Mouse (Mus musculus) retina, postnatal 1 day (tissue): ENCODE results near the gene Endou.
A peak's percentile ranks its signal among the peaks of the same experiment; 100 is the strongest.

ENCODE experiments used
- DNase-seq: peaks from one replicate; pipeline ENCODE4 v3.0.0-alpha.2; 2012

The Endou gene

DNA sequence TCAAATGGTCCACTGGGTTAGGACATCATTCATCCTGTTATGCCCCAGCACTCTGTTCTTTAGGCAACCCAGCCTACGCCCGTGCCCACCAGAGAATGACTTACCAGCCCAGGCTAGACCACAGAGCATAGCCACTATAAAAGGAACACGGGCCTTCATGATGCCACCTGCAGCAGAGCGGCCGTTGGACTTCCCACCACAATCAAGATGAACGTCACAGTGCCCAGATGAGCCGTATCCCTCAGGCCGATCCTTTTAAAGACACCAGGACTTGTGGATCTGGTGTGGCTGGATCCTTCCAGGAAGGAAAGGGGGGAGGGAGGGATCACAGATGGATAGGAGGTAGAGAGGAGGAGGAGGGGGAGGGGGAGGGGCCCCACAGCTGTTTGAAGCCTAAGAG is at the start of gene Endou:
Gene Endou (minus strand): TSS at position 229 of the 400 bp plus-strand sequence.
- no peak for DNase-seq

DNA sequence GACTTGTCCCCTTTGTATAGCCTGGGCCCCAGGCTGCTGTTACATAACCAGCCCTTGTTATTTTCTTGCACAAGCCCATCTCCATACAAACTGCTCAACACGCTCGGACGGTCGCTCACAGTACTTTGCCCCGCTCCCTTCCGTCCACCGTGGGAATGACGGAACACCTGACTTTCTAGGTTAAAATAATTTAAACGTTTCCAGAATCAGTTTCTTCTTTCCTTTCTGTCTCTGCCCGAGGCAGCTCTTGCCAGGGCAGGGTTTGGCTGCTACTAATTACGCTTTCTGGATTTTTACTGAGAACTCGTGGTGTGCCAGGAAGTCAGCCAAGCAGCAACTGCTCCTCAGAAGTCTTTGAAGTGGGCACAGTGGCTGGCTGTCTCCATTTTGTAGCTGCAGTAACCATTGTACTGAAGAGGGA is 49.5 kb upstream of the Endou start:
- DNase-seq: no peak

DNA sequence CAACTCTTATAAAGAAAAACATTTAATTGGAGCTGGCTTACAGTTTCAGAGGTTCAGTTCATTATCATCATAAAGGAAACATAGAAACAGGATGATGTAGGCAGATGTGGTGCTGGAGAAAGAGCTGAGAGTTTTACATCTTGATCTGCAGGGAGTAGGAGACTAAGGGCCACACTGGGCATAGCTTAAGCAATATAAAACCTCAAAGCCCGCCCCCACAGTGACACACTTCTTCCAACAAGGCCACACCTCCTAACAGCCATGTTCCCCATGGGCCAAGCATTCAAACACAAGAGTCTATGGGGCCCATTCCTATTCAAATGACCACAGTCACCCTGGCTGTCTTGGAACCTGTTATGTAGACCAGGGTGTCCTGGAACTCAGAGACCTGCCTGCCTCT is 48.4 kb upstream of the Endou start:
- DNase-seq: no peak

DNA sequence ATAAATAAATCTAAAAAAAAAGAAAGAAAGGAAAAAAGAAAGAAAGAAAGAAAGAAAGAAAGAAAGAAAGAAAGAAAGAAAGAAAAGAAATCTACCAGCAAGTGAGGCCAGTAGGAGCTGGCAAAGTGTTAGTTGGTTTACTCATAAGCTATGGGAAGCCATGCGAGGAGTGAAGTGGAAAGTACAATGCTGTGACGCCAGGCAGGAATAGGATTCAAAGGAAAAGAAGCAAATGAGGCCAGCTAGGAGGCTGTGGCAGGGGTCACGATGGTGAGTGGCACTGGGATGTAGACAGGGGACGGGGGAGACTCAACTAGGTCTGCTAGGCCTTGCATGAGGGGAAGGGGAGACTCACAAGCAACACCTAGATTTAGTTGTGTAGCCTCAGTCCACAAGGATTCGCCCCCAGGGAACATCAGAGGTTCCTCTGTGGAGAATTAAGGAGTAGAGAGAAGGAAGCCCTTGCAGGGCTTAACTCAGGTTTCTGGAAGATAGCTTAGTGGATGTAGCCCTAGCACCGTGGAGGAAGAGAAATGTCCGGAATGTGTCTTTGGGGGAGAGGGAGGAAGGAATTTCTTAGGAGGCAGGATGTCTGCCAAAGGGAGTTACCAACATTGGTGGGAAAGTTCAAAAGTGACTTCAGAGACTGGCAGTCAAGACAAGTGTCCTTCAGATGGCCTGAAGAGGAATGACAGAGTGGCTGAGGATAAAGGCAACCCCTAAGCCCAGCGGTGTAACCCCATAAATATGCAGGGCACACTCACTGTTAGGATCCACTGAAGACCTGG is 47.4 kb upstream of the Endou start, which contains the start of gene Slc48a1:
Gene Slc48a1 (plus strand): TSS at position 210 of the 788 bp plus-strand sequence.
- no peak for DNase-seq

DNA sequence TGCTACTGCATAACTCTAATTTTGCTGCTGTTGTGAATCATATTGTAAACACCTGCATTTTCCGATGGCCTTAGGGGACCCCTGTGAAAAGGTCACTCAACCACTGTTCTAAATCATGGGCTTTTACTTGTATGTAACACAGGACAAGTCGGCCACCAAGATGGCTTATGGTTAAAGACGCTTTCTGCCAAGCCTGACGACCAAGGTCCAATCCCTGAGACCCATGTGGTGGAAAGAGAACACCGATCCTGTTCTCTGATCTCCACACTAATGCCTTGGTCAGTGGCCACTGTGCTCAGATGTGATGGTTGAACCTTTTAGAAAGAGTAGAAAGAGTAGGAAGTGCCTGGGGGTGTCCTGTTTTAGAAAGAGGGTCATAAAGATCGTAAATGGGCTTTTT is 45.8 kb upstream of the Endou start:
- DNase-seq: no peak

DNA sequence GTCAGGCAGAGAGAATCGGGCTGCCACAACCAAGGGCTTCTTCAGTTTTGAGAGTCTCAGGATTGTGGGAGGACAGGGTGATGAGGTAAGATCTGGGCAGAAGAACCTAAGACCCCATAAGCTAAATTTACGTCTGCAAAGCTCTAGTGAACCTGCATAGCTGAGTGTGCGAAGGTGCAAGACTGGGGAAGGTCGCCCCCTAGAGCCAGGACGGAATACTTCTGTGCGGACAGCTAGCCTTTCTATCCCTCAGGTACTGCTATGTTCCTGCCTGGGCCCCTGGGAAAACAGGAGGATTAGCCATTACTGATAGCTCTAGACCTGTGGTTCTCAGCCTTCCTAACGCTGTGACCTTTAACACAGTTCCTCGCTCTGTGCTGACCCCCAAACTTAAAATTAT is 45.4 kb upstream of the Endou start:
- peak; percentile 75 for DNase-seq

DNA sequence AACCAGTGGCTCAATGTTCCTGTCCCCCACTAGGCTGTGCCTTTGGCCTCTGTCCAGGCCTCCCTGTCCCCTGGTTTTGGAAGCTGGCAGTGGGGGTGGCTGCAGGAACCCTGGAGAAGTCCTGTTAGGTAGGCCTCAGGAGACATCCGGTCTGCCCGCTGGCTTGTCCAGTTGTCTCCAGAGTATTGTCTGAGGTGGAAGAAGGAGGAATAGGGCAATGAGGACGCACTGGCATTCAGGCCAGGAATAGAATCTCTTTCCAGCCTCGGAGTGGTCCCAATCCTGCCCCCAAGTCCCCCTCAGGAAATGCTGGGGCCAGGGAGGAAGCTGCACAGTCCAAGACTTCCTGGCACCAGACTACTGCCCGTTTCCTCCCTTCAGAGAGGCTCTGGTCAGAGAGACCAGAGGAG is 42.8 kb upstream of the Endou start:
- no peak for DNase-seq

DNA sequence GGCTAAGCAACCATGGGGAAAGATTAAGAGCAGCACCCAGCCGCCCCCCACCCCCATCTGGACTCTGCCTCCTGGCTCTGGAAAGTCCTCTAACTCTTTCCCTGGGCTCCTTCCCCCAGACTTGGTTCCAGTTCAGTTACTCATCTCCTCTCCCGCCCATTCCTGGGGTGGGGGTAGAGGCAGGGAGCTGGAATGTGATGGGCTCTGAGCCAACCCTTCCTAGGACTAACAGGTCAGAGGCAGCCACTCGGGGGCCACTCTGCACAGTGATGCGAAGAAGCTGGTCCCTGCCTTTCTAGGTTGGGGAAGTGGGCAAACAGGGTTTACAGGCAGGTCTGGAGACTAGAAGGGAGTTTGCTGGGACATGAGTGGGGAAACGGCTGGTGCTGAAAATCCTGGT is 42.0 kb upstream of the Endou start:
- DNase-seq: peak; percentile 90

DNA sequence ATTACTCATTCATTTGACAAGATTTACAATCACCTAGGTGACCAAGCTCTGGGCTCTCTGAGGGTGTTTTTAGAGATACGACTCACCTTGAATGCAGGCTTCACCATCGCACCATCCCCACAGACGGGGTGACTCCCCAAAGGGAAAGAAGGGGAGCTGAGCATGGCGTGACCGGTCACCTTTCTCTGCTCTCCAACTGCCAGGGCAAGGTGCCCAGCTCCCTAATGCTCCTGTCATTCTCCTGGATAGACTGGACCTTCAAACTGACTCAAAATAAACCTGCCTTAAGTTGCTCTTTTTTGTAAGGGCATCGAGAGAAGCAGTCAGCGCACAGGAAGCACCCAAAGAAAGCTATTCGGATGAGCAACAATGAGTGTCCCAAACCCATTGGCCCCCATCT is 39.1 kb upstream of the Endou start:
- DNase-seq: no peak

DNA sequence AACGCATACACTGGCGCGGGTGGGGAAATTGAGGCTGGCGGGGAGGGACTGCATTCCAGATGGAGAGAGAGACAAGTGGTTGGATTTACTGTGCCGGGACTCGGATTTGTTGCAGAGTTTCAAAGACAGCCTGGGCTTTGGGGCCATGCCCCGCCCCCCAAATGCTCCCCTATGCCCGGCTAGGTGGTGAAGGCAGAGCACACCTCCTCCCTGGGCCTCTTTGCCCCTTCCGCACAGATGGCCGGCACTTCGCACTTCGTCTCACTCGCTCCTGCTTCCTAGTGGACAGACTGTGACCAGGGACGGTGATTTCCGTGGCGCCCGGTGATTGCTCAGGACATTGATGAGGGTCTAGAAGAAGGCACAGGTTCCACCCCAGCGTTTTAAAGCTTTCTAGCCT is 37.1 kb upstream of the Endou start:
- peak; percentile 55 for DNase-seq

DNA sequence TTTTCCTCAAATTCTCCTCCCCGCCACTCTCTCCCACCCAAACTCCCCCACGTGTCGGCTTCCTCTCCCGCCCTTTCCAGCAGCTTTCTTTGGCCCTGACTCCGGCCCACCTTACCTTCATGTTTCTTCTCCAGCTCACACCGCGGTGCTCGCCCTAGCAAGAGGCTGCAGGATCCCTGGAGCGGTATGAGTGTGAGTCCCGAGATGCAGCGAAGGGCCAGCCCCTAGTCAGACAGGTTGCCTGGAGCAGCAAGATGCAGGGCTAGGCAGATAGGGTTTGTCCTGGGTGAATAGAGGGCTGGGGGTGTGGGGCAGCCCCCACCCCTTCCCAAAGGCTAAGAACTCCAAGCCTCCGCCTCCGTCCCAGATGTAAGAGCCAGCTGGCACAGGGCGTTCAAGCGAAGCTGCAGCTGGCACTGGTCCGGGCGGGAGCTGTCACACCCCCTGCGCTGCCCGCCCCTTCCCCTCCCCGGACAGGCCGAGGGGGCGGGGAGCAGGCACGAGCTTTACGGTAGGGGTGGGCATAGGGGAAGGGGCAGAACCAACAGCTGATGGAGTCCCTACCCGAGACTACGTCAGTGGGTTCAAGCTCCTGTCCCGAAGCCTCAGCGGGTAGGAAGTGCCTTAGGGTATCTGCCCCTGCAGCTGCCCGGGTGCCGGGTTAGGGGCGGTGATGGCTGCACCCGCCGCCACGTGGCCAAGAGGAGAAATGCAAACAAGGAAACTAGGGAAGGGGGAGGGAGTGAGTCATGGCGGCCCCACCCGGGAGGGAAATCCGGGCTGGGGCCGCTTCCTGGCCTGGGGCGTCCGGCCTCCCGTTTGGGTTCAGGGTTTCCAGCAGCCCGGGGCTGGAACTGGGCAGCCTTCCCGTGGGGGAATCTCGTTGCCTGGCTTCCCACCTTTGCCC is 36.4 kb upstream of the Endou start, which contains the start of gene Rapgef3:
Gene Rapgef3 (minus strand): TSS at position 693 of the 907 bp plus-strand sequence.
- DNase-seq: peak; percentile 88

DNA sequence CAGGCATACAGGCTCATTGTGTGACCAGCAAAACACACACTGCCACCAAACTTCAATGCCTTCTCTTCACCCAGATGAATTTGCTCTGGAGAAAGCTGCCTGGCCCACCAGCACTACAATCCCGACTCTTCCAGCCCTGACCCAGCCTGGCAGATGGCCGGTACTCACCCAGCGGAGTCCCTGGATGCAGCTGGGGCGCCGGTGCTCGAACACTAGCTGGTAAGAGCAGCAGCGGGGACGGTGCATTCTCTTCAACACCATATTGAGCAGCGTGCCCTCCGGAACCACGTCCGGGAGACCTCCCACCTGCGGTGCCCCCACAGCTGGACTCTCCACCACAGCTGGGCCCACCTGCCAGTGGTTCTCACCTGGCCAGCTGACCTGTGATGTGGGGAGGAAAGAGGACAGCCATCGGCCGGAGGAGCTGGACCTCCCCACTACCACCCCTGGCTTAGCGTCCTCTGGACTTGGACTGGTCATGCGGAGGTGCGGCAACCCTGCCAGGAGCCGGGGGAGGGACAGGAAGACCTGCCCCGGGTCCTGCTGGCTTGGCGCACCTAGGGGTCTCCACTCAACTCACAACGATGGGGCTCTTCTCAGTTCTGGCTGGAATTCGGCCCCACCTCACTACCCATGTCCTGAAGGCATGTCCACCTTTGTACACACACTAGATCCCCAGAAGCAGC is 35.6 kb upstream of the Endou start:
- DNase-seq: no peak

DNA sequence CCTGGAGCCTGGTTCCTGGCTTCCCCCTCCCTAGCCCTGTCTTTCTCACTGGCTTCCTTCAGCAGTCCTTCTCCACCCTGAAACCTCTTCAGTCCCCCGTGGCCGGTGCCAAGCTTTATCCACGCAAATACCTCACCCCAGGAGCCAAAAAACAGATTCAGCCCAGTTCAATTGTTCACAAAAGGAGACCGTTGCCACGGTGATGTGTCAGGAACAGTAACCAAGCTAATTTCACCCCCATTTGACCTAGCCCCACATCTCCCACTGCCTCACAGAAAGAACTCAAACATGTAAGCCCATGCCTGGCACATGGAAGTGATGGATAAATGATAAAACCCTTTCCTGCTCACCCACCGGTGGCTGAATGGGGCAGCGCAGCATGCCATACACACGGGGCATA is 35.1 kb upstream of the Endou start:
- DNase-seq: peak; percentile 64

DNA sequence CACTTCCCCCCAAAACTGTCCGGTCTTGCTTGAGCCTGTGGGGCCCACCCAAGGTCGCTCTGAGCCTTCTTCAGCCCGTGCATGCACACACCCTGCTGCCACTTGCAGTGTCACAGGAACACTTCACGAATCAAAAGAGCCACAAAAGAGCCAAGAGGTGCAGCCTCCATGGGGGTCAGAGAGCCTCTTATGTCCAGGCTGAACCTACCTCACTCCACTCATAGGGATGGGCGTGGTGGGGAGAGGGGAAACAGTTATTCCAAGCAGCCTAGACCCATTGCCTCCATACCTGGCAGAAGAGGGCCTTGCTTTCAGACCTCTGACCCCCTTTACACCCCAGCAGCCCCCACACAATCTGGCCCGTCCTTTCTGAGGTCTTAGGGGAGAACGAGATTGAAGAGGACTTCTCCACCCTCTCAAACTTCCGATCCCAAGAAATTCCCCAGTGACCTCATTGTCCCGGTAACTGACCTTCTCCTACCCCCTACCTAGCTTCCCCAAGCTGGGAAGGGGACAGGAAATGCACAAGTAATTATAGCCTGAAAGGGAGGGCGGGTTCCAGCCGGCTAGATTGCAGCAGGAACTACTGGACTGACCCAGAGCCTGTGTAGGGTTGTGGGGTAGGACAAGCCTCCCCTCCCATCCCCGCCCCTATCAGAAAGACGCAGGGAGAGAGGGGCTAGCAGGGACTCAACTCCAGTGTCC is 34.1 kb upstream of the Endou start:
- DNase-seq: no peak

DNA sequence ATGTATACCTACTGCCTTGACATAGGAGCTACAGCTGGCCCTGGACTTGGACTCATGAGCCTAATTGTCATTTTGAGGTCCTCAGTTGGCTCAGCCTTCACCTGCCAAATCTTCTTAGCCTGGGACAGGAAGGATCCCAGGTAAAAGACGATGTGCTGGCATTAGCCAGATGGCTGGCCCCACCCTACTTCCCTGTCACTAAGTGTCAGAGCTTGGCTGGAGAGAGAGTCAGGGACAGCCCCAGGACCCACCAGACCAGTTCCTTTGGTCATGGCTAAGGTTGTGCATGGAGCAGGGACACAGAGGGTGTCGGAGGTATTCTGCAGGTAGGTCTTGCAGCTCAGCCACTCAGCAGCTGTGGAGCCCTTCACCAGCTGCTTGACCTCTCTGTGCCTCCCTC is 33.4 kb upstream of the Endou start:
- no peak for DNase-seq

DNA sequence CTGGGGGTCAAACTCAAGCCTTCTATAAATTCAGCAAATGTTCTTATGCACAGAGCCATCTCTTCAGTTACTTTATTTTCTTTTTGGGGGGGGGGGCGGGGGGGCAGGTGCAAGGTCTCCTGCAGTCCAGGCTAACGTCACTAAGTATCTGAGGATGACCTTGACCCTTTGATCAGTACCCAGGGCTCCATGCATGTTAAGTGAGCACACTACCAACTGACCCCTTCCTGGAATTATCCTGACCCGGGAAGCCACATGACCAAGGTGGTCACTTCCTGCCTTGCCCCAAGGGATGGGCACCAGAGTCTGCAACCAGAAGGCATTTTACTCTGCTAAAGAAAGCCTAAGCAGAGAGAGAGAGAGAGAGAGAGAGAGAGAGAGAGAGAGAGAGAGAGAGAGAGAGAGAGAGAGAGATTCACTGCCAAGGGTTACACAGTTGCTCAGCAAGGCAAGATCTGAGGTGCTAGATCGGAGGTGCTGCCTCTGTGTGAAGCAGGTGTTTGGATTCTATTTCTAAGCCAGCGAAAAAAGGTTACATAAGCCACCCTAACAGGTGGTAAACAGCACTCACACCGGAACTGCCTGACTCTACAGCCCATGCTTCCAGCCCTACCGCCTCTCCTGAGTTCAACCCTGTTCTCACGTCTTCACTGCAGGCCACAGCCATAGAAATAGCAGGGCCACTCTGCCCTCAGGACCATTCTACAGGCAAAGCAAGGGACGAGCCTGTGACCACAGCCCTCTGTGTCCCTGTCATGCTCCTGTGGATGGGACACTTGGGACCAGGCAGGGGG is 32.3 kb upstream of the Endou start:
- no peak for DNase-seq

DNA sequence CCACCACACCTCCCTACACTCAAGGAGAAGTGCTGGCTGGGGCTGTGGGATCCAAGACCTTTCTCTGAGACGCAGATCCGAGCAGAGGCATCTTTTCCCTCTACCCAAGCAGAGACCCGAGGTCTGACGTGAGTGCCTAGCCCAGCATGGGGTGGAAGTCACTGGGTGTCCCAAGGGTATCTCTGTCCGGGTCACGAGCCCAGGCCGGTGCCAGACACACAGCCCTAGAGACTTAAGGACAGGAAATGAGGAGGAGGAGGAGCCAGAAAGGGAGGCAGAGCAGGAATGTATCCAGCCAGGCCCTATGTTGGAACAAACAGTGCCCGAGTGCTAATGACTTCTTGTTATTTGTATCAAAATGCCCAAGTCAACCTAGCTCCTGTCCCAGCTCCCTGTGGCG is 31.6 kb upstream of the Endou start:
- no peak for DNase-seq

DNA sequence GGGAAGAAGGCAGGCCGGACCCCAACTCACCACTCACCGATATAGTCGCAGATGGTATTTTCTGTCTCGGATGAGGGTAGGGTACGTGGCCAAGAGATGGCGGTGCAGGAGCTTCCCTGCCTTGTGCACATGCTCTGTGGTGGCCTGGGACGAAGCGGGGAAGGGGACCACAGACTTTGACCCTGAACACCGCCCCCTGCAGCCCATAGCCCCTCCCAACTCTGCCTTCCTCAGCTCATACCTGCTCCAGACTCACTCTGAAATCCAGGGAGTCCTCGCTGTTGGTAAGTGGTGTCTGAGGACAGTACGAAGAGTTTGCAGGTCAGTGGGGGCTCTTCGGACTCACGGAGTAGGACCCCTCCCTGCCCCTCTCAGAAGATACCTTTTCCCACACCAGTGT is 30.3 kb upstream of the Endou start:
- DNase-seq: no peak

DNA sequence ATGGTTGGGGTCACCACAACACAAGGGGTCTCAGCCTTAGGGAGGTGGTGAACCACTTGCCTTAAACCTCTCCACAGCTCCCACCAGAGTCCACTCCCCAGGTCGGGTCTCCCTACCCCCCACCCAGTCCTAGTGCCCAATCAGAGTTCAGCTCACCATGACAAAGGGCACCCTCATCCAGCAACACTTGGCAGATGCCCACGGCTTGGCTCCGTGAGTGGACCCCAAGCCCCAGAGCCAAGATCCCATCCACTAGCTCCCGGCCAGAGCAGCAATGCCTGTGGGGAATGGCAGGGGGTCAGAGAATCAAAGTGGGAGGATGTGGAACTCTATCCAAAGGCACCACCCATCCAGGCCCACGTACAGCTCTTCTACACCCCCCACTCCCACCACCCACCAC is 29.8 kb upstream of the Endou start:
- no peak for DNase-seq

DNA sequence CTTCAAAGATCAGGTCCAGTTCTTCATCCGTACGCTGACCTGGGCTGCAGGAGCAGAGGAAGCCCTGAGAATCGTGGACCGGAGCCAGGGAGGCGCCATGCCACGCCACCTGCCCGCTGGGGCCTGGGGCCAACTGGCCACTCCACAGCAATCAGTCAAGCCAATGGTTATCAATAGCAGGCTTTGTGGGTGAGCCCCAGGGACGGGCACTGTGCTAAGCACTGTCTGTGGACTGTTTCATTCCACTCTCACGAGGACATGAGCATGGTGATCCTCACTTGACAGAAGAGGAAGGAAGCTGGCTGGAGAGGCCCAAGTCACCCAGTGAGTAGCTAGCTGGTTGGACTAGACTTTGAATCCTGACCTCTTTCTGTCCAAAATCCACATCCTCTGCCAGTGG is 28.9 kb upstream of the Endou start:
- DNase-seq: no peak

DNA sequence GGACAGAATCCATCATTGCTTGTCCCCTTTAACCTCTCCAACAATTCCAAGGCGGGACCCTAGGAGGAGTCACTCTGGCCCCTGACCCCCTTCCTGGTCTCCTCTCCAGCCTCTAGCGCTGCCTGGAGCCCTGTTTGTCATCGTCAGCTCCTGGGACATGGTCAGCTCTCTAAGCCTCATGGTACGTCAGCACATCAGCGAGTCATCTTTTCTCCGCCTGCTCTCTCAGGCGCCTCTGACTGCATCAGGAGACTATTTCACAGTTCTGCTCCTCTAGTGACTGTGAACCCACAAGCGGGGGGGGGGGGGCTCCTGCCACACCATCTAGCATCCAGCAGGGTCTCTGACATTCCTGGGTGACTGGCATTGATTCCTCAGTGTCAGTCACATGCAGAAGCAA is 24.2 kb upstream of the Endou start:
- DNase-seq: peak; percentile 41

DNA sequence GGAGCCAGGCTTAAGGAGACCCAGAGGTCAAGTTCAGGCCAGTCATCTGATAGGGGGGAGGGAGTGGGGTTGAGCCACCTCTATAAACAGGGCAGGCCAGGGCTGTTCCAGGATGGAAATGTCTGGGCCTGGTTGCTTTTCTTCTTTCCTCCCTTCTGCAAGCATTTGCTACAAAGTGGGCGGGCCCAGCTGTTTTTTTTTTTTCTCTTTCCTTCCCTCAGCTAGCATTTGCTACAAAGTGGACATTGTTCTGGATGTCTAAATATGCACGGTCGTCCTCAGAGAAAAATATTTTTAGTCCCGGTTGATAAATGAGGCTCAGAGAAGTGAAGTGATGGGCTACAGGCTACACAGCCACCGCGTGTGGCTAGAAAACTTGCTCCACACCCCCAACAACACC is 23.3 kb upstream of the Endou start:
- DNase-seq: no peak
